Mouse (Mus musculus): Measurements from ENCODE around the gene Sptan1. TPM values are rescaled to one million over a fixed set of nuclear protein-coding genes. Genes with fewer than 3 reads are reported as not detected.
A peak's percentile ranks its signal among the peaks of the same experiment; 100 is the strongest.

Gene Sptan1
- polyA plus RNA-seq, 3 experiments from 2014 or later, result 69.9 to 81.0 (median 75.6) TPM

DNA sequence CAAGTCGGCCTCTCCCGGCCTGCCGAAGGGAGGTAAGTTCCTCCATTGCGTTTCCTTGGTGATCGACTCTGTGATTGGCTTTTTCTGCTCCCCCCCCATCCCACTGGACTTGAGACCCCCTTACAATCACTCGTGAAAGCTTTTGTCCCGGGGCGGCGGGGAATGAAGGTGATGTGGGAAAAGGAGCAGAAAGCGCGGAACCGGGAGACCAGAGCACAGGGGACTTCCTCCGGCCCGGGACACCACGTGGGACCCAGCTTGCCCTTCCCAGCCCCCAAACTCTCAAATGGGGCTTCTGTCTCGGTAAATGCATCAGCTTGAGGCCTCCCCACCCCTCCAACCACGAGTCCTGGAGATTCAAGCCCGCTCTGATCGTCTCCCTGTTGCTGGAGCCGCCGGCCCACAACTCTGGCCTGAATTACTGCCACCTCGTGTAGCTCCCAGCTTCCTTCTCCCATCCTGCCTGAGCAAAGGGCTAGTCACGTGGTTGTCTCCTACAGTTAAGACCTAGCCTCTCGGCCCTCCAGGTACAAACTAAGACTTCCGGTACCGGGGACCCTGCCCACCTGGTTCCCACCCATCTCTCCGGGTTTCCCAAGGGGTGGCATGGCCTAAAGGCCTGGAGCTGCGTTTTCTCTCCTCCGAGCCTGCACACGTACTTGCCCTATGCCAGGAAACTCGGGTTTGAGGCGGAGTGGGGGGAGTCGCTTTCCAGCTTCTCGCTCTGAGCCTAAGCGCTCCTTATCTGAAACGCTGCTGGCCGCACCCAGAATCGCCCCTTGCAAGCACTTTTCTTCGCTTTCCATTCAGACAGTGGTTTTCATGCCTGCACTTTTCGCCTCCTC lies 97.1 kb downstream of the Sptan1 start:
- peak; percentile 19 for ATAC-seq

DNA sequence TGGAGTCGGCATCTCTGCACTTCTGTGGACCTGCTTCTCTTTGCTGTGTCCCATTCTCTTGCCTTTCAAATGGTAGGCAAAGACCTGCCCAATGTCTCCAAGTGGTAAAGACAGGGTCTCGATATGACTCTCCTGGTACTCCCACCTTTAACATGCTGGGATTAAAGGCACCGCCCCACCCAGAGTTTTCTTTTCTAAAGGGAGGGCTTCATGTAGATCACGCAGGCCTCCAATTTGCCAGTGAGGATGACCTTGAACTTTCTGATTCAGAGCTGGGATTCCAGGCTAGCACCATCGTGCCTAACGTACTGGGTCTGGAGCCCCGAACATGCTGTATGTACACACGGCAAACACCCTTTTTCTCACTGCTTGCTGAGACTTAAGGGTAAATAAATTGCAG lies 97.9 kb downstream of the Sptan1 start:
- ATAC-seq, result no peak

DNA sequence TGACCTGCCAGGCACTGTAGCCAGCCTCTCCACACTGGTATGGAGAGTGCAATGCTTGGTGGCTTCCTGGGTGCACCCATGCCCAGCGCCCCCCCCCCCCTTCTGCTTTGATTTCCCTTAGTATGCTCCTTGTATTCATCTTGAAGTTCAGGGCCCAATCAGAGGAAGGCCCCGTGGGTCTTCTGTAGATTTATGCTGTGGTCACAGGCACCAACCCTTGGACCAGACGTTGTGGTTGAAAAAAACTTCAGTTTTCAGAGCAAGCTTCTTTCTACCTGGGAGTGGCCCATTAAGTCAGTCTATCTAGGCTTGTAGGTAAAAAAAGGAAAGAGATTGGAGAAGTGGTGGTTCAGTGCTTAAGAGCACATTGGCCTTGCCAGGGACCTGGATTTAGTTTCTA lies 98.4 kb downstream of the Sptan1 start:
- ATAC-seq, result no peak

DNA sequence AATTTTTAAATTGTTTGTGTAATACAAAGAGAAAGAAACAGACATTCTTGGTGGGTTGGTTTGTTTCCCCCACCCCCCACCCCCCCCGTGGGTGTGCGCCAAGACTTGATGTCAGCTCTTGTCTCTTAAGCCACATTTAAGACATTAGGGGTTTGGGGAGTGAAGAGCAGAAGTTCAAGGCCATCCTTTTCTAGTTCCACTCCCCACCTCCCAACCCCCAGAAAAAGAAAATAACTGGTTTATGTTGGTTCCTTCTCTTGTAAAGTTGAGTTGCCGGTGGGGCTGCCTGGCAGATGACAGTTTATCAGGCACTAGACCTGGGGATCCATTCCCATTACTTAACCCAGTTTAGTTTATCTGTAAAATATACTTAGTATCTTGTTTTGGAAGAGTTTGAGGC lies 98.9 kb downstream of the Sptan1 start:
- no peak for ATAC-seq

DNA sequence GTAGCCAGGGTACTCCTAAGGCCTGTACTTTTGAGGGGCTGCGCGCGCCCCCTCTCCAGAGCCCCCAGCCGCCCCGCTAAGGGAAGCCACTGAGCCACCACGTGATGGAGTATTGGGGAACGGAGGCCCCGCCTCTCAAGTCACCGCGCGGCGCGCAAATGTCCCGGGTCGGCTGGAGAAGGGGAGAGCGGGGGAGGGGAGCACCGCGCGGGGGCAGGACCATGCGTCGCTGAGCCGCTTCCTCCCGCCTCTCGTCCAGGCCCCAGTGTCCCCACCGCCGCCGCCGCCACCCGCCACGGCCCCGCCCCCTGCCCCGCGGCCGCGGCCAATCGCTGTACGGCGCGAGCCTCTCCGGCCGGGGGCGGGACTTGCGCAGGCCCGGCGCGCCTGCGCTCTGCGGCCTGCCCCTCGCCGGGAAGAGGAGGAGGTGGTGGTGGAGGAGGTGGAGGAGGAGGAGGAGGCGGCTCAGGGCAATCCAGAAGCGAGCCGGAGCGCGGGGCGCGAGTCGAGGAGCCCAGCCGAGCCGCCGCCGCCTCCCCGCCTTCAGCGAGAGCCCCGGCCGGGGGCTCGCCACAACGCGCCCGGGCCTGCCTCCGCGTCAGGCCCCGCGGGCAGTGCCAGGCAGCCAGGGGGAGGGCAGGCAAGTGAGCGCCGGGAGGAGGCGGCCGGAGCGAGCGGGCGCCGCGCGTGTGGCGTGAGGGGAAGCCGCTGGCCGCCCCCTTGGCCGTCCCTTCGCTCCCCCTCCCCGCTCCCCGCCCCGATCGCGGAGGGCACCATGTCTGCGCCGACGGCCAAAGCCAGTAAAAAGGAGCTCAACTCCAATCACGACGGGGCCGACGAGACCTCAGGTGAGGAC lies 100.9 kb downstream of the Sptan1 start:
- peak; percentile 71 for ATAC-seq

DNA sequence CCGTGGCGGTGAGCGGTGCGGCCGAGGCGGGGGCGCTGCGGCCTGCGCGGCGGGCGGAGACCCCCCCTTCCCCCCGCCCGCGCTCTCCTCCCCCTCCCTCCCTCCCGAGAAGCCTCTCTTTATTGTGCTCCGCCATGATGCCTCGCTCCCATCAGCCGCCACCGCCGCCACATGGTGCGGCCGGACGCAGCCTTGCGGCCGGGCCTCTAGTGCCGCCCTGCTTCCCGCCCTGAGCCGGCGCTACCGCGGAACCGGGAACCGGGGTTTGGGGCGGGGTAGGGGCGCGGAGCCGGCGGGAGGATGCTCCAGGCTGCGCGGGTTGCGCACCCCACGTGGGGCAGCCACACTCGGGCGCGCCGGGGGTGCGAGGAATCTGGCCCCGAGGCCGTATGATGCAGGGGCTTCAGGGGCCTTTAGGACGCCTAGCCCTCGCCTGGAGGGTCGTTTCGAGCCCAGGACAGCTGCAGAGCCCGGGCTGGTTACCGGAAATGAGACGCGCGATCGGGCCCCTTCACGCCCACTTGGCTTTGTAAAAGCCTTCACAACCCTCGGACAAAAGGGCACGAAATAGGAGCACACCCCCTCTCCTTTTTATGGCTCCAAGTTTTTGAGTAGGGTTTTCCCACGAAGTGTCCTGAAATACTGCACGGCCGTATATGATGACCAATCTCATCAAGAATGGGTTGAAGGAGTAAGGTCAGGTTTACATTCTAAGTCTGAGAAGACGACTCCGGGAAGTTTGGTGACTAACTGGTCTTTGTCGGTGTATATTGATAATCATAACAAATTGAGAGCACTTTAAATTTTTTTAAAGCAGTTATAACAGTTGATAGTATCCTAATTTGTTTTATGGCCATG lies 101.9 kb downstream of the Sptan1 start:
- ATAC-seq, result no peak

DNA sequence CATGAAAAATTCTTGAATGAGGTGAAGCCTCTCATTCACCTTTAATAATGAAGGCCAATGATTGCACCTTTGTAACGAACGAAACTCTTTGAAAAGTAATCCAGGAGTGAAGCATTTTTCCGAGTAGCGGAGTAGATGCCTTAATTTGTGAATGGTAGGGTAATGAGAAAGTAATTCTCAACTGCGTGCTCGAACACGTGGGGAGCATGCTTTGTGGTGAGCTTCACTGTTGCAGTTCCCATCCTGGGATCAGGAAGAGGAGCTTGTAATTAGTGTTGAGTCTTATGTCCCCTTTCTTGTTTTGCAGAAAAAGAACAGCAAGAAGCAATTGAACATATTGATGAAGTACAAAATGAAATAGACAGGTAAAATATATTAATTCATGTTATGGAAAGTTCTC lies 102.6 kb downstream of the Sptan1 start:
- no peak for ATAC-seq

DNA sequence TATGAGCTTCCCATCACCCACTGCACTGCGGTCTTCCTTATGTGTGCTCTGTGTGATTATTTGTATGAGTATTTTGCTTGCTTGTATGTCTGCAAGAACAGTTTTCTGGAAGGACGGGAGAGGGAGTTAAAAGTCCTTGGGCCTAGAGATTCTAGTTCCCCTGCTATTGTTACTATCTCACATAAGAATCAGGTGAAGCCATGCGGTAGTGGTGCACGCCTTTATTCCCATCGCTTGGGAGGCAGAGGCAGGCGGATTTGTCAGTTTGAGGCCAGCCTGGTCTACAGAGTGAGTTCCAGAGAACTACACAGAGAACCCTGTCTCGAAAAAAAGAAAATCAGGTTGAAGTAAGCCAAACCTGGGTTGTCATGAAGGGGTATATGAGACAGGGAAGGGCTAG lies 107.5 kb downstream of the Sptan1 start:
- no peak for ATAC-seq

DNA sequence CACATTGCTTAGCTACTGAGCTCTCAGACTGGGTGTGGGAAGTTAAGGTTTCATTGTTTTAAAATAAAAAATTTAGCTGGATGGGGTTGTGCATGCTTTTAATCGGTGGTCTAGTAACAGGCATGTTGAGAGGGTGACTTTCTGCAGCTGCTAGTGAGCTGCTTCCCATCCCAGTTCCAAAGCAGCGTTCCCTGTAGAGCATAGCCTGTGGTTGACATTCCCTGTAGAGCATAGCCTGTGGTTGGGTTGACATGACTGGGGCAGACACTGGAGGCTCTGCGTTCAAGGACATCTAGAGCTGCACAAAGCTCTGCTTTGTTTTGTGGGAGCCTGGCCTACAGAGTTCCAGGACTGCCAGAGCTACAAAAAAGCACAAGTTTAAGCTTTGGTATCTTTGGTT lies 107.9 kb downstream of the Sptan1 start:
- no peak for ATAC-seq

DNA sequence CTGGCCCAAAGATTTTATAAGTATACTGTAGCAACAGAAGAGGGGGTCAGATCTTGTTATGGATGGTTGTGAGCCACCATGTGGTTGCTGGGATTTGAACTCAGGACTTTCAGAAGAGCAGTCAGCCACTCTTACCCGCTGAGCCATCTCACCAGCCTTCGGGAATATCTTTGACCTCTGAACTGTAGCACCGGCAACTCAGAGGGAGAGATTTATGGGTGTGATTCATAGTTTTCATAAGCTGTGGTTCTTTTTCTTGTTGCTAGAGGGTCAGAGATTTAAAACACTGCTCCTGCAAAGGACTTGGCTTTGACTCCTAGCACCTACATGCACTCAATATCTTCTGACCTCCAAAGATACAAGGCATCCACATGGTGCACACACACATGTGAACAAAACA lies 110.3 kb downstream of the Sptan1 start:
- no peak for ATAC-seq

DNA sequence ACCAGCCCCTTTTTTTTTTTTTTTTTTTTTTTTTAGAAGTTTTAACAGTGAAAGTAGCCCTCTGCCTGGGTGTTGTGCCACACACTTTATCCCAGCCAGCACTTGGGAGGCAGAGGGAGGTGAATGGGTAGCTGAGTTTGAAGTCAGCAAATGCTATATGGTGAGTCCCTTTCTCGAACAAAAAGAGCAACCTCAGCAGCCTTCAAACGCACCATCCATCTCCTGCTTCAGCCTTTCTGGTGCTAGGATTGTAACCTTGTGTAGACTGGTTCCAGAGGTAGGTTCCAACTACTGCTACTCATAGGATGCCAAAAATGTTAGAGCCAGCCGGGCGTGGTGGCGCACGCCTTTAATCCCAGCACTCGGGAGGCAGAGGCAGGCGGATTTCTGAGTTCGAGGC lies 111.1 kb downstream of the Sptan1 start:
- ATAC-seq, result no peak

DNA sequence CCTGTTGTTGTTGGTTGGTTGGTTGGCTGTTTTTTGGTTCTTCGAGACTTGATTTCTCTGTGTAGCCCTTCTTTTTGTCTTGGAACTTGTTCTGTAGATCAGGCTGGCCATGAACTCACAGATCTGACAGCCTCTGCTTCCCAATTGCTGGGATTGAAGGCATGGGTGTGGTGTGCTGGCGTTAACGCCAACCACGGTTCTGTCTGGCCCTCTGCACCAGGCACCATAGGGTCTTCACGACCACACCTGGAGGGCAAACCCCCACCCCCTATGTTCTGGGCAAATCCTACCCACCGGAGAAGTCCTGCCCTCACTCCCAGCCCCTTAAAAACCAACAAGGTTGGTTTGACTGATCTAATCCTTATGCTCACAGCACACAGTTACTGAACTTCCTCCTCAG lies 111.6 kb downstream of the Sptan1 start:
- no peak for ATAC-seq

DNA sequence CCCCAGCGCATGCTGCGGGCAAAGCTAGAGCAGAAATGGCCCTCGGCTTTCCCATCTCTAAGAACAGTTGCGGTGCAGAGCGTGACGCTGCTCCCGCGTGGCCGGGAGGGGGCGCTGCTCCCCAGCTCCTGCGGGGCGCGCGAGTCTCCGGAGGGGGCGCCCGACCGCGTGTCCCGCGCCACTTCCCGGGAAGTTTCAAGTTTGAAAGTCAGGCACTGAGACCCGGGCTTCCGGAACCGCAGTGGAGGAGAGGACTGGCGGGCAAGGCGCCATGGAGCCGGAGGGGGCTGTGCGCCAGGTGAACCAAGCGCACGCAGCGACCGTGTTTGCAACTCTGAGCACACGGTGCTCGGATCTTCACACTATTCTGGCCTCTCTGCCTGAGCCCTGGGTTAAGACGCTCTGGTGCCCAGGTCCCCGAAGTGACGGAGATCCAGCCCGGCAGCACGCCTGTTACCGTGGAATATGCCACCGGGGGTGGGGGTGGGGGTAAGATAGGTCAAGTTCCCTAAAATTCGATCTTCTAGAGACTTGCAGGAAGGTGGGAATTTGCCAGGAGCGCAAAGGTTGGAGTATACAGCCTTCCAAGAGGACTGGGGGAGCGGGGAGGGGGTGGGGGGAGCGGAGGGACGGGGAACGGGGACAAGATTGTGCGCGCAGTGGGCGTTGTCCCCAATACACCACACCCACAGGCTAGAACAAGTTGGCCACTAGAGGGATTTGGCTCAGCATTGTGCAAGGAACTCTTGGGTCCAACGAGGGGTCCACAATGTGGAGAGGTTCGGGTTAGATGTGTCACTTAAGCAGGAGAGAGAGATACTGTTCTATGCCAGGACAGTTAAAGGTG lies 112.4 kb downstream of the Sptan1 start, which contains the start of gene Pkn3:
Pkn3 (plus strand) TSS at position 183 of the 847 bp plus-strand sequence.
- peak; percentile 89 for ATAC-seq

DNA sequence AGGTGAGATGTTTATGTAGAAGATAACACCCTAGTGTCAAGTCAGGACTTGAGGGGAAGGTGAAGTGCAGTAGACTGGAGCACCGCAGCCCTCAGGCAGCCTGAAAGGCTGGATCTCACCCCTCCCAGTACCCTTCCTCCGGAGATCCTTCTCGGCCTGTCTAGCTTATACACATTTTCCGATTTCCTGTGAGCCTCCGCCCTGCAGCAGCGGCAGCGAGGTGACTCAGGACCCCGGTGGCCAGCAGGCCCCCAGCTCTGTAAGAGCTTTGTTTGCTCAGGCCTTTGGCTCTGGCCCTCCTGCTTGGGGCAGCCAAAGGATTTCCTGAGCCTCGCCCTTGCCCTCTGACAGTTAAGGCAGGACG lies 113.0 kb downstream of the Sptan1 start:
- no peak for ATAC-seq

DNA sequence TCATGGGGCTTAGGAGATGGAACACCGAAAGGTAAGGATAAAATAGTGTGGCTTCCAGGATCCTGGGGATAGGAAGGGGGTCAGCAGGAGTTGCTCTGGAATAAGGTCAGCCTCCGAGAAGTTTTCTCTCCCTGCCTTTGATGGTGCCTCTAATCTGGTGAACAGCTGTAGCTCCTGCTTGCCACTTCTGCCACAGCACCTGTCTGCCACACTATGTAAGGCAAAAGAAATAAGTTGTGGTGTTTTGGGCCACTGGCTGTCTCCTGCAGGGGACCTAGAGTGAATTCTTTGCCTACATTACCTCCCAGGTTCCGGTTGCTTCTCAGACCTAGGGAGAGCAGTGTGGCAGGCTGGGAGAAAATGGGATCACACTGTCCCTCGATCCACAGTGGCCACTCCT lies 113.4 kb downstream of the Sptan1 start:
- ATAC-seq, result no peak

DNA sequence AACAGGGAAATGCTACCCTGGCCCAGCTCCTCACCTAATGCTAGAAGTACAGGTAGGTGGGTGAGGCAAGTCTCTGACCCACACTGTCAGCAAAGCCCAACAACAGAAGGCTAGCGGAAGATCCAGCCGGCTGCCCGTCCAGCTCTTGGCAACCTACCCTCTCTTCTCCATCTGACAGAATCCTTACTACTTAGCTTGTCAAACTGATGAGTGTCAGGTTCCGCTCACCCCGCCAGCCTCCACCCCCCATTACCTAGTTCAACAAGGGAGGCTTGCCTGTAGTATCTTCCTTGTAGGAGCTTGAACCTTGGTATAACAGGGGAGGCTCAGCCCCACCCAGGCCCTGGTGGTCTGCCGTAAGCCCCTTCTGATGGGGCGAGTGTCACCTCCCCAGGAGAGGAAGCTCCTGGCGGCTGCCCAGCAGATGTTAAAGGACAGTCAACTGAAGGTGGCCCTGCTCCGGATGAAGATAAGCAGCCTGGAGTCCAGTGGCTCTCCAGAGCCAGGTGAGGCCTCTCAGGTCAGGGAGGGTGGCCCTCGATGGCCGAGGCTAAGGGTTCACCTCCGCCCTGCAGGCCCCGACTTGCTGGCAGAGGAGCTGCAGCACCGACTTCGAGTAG lies 114.9 kb downstream of the Sptan1 start:
- no peak for ATAC-seq

Other genes with a start within 250 kb of the Sptan1 start
- gene Gm13420, start 213.9 kb upstream of the Sptan1 start, polyA plus RNA-seq (2017; shearing (Covaris generic)), result not detected
- gene Gm13547, start 206.2 kb upstream of the Sptan1 start, polyA plus RNA-seq (2017; shearing (Covaris generic)), result not detected
- 1 to 10 TPM; 4.6 to 9.7 (median 7.0) TPM for gene Coq4, start 178.1 kb upstream of the Sptan1 start, polyA plus RNA-seq (2017; shearing (Covaris generic))
- gene Trub2, start 177.1 kb upstream of the Sptan1 start, polyA plus RNA-seq (2017; shearing (Covaris generic)), result 10 to 100 TPM; 21.5 to 28.8 (median 24.7) TPM
- gene Slc27a4, start 162.9 kb upstream of the Sptan1 start, polyA plus RNA-seq (2017; shearing (Covaris generic)), result 1 to 10 TPM; 1.2 to 3.7 (median 2.3) TPM
- 10 to 100 TPM; 18.3 to 22.8 (median 22.5) TPM for gene Urm1, start 145.5 kb upstream of the Sptan1 start, polyA plus RNA-seq (2017; shearing (Covaris generic))
- 1 to 10 TPM in 1 of 3 experiments, under 1 TPM in 2; 0.46 to 3.9 (median 0.59) TPM for gene Cercam, start 96.4 kb upstream of the Sptan1 start, polyA plus RNA-seq (2017; shearing (Covaris generic))
- gene Odf2, start 76.3 kb upstream of the Sptan1 start, polyA plus RNA-seq (2017; shearing (Covaris generic)), result 10 to 100 TPM; 47.8 to 56.0 (median 52.8) TPM
- 10 to 100 TPM; 43.0 to 70.2 (median 66.3) TPM for gene Gle1, start 30.1 kb upstream of the Sptan1 start, polyA plus RNA-seq (2017; shearing (Covaris generic))
- 1 to 10 TPM in 2 of 3 experiments, under 1 TPM in 1; 0.59 to 2.1 (median 1.1) TPM for gene Wdr34, start 83.3 kb downstream of the Sptan1 start, polyA plus RNA-seq (2017; shearing (Covaris generic))
- 100 to 1,000 TPM; 374 to 393 (median 380) TPM for gene Set, start 91.8 kb downstream of the Sptan1 start, polyA plus RNA-seq (2017; shearing (Covaris generic))
- under 1 TPM; 0.59 to 0.91 (median 0.71) TPM for gene Pkn3, start 112.1 kb downstream of the Sptan1 start, polyA plus RNA-seq (2017; shearing (Covaris generic))
- gene Zdhhc12, start 128.1 kb downstream of the Sptan1 start, polyA plus RNA-seq (2017; shearing (Covaris generic)), result 10 to 100 TPM; 30.9 to 38.9 (median 31.7) TPM
- 10 to 100 TPM in 2 of 3 experiments, 1 to 10 TPM in 1; 9.1 to 29.1 (median 14.0) TPM for gene Zer1, start 159.0 kb downstream of the Sptan1 start, polyA plus RNA-seq (2017; shearing (Covaris generic))
- 1 to 10 TPM; 6.5 to 9.0 (median 8.8) TPM for gene Tbc1d13, start 168.2 kb downstream of the Sptan1 start, polyA plus RNA-seq (2017; shearing (Covaris generic))
- gene Endog, start 205.9 kb downstream of the Sptan1 start, polyA plus RNA-seq (2017; shearing (Covaris generic)), result 1 to 10 TPM; 1.5 to 3.4 (median 3.4) TPM
- 10 to 100 TPM; 22.8 to 37.1 (median 34.9) TPM for gene Spout1, start 212.9 kb downstream of the Sptan1 start, polyA plus RNA-seq (2017; shearing (Covaris generic))
- 1 to 10 TPM; 6.0 to 8.8 (median 8.2) TPM for gene Kyat1, start 240.3 kb downstream of the Sptan1 start, polyA plus RNA-seq (2017; shearing (Covaris generic))